Mouse (Mus musculus) hindbrain, embryonic 14.5 days (tissue): ENCODE measurements around the gene Lmnb2. TPM values are rescaled to one million over a fixed set of nuclear protein-coding genes. Genes with fewer than 3 reads are reported as not detected.
A peak's percentile ranks its signal among the peaks of the same experiment; 100 is the strongest.

Source experiments
- ATAC-seq: fragments of 200-750 bp; cut with Nextera tagmentation; 2 replicates; pipeline ENCODE4 v1.8.0; 2017; ENCODE audit warnings: moderate number of reproducible peaks, mild to moderate bottlenecking, moderate TSS enrichment, moderate library complexity; ENCODE audit not compliant: low FRiP score
- DNase-seq: peaks from one replicate; pipeline ENCODE4 v3.0.0-alpha.2; 2015; ENCODE audit warnings: low spot score
- H3K27ac ChIP-seq: fragments of 300-500 bp; sonication (generic); 2 replicates; pipeline ENCODE4 v1.5.1; 2014; ENCODE audit warnings: mild to moderate bottlenecking, moderate library complexity
- H3K27me3 ChIP-seq: fragments of 300-500 bp; sonication (generic); 2 replicates; pipeline ENCODE4 v1.6.1; 2014; ENCODE audit warnings: mild to moderate bottlenecking, low read length, mixed read lengths; ENCODE audit not compliant: control insufficient read depth, insufficient read depth
- H3K36me3 ChIP-seq: fragments of 300-500 bp; sonication (generic); replicated peaks from 2 replicates; pipeline ENCODE4 v1.6.1; 2014; ENCODE audit not compliant: control insufficient read depth, insufficient read depth
- H3K4me1 ChIP-seq: fragments of 300-500 bp; sonication (generic); replicated peaks from 2 replicates; pipeline ENCODE4 v1.6.1; 2014; ENCODE audit warnings: antibody characterized with exemption, low read length, mixed read lengths; ENCODE audit not compliant: control insufficient read depth, insufficient read depth
- H3K4me2 ChIP-seq: fragments of 300-500 bp; sonication (generic); replicated peaks from 2 replicates; pipeline ENCODE4 v1.6.1; 2014; ENCODE audit warnings: mild to moderate bottlenecking, moderate library complexity
- H3K4me3 ChIP-seq: fragments of 300-500 bp; sonication (generic); replicated peaks from 2 replicates; pipeline ENCODE4 v1.5.1; 2014; ENCODE audit warnings: mild to moderate bottlenecking, low read length
- H3K9ac ChIP-seq: fragments of 300-500 bp; sonication (generic); 2 replicates; pipeline ENCODE4 v1.6.1; 2014
- H3K9me3 ChIP-seq: fragments of 300-500 bp; sonication (generic); 2 replicates; pipeline ENCODE4 v1.6.1; 2016; ENCODE audit warnings: low read length; ENCODE audit not compliant: control insufficient read depth
- WGBS: fragments of 180-500 bp; shearing (Covaris S2); extraction: QIAGEN DNeasy Blood & Tissue Kit; methylation state at CpG from one replicate; pipeline ENCODE4 v1.1.7; 2014; 5-methylcytosine and 5-hydroxymethylcytosine counted together
- polyA plus RNA-seq: library from polyadenylated mRNA; unstranded; fragments of >200 nt; fragmentation: Nextera tagmentation; extraction: Ambion mirVana; gene quantifications from 2 replicates; pipeline ENCODE4 v1.2.1, GENCODE M21; 2014

The Lmnb2 gene
- polyA plus RNA-seq, 1 experiment from 2014 or later: 12.9 TPM

DNA sequence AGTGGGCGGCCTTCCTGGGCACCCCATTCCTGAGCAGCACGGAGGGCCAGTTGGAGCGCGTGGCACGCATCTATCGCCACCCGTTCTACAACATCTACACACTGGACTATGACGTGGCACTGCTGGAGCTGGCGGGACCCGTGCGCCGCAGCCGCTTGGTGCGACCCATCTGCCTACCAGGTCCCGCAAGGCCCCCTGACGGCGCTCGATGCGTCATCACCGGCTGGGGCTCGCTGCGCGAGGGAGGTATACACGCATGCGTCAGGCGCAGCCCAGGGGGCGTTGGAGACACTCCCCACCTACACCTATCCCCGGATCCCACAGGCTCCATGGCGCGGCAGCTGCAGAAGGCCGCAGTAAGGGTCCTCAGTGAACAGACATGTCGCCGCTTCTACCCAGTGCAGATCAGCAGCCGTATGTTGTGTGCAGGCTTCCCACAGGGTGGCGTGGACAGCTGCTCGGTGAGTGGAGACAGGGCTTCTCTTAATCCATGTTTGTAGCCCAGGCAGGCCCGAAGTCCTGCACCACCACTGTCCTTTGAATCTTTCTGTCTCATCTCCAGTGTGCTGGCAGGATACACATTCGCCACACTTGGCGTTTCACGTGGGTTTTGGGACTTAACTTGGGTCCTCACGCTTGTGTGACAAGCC, 20.1 kb downstream of the Lmnb2 start:
- Histone ChIP-seq H3K4me3 (no peak overlapping the region), H3K36me3 (peaks cover 34% of the 10 kb centered on the region), H3K4me1 (peaks cover 13% of the 10 kb centered on the region), H3K27me3 (no peaks in the 10 kb centered on the region), H3K4me2 (peak overlapping the region; percentile 6; the same call in 1 of the 2 replicates), H3K9me3 (no peaks in the 10 kb centered on the region), H3K9ac (0 out of 2 replicates have a peak overlapping the region, but pooled peaks have one; percentile 4), H3K27ac (no peak overlapping the region)
- no peak for DNase-seq
- WGBS: 34% methylated on average over 41 of the region's 41 CpGs
- ATAC-seq: no peak

- Histone ChIP-seq H3K4me2 (no peak overlapping the region), H3K36me3 (peaks cover 22% of the 10 kb centered on the region), H3K27me3 (no peaks in the 10 kb centered on the region), H3K9ac (no peak overlapping the region), H3K4me3 (no peak overlapping the region), H3K9me3 (no peaks in the 10 kb centered on the region), H3K27ac (no peak overlapping the region), H3K4me1 (peaks cover 13% of the 10 kb centered on the region)
- DNase-seq (no peak), ATAC-seq (no peak)
- 73% methylated on average over 24 of the region's 24 CpGs for whole genome bisulfite sequencing
Observed at GRCm38 (mm10) chr10:80896581-80897485, 21.2 kb downstream of the Lmnb2 start.

GRCm38 (mm10) chr10:80895697-80896096, 22.3 kb downstream of the Lmnb2 start:
- Histone ChIP-seq H3K4me1 (peaks cover 13% of the 10 kb centered on the region), H3K27me3 (no peaks in the 10 kb centered on the region), H3K4me3 (no peak overlapping the region), H3K9ac (no peak overlapping the region), H3K9me3 (no peaks in the 10 kb centered on the region), H3K4me2 (no peak overlapping the region), H3K36me3 (peaks cover 17% of the 10 kb centered on the region), H3K27ac (no peak overlapping the region)
- WGBS: 85% methylated on average over 6 of the region's 6 CpGs
- no peak for ATAC-seq
- DNase-seq: no peak

DNA sequence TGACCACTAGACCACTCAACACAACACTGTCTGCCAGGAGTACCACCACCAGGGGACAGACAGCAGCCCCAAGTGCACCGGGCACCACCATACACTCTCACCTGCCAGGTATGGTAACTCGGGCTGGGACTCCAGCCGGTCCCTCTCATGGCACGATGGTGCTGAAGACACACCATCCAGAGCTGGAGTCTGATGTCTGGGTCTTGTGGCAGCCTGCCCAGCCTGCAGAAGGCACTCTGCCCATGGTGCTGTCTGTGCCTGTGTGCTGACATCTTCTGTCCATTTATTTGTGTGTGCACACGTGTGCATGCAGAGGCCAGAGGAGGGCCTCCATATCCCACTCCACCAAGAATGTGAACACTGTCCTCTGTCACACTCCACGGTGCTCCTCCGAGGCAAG, 22.9 kb downstream of the Lmnb2 start:
- peaks cover 17% of the 10 kb centered on the region for H3K36me3 ChIP-seq
- H3K9me3 ChIP-seq: no peaks in the 10 kb centered on the region
- H3K27me3 ChIP-seq: no peaks in the 10 kb centered on the region
- no peak overlapping the region for H3K27ac ChIP-seq
- H3K9ac ChIP-seq: no peak overlapping the region
- no peak for ATAC-seq
- no peak overlapping the region for H3K4me3 ChIP-seq
- H3K4me1 ChIP-seq: peaks cover 13% of the 10 kb centered on the region
- no peak for DNase-seq
- WGBS: 92% methylated on average over 7 of the region's 7 CpGs
- H3K4me2 ChIP-seq: no peak overlapping the region

- Histone ChIP-seq H3K9ac (no peak overlapping the region), H3K36me3 (no peaks in the 10 kb centered on the region), H3K27me3 (no peaks in the 10 kb centered on the region), H3K27ac (no peak overlapping the region), H3K4me3 (no peak overlapping the region), H3K4me2 (no peak overlapping the region), H3K9me3 (no peaks in the 10 kb centered on the region), H3K4me1 (no peaks in the 10 kb centered on the region)
- ATAC-seq: no peak
- WGBS: 64% methylated on average over 11 of the region's 11 CpGs
- no peak for DNase-seq
Observed at GRCm38 (mm10) chr10:80887181-80887580, 30.9 kb downstream of the Lmnb2 start.

DNA sequence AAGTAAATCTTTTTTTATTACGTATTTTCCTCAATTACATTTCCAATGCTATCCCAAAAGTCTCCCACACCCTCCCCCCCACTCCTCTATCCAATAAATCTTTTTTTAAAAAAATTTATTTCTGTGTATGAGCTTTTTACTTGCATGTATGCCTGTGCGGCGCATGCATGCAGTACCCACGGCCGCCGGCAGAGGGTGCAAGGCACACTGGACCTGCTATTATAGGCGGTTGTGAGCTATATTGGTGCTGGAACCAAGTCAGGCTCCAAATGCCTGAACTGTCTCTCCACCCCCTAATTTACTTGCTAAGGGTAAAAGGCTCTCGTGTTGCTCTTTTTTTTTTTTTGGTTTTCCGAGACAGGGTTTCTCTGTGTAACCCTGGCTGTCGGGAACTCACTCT, 36.7 kb downstream of the Lmnb2 start:
- Histone ChIP-seq H3K4me2 (no peak overlapping the region), H3K9me3 (no peaks in the 10 kb centered on the region), H3K4me3 (no peak overlapping the region), H3K27me3 (no peaks in the 10 kb centered on the region), H3K9ac (no peak overlapping the region), H3K4me1 (no peaks in the 10 kb centered on the region), H3K36me3 (no peaks in the 10 kb centered on the region), H3K27ac (no peak overlapping the region)
- WGBS: 19% methylated on average over 10 of the region's 10 CpGs
- ATAC-seq: no peak
- peak; percentile 58 for DNase-seq

DNA sequence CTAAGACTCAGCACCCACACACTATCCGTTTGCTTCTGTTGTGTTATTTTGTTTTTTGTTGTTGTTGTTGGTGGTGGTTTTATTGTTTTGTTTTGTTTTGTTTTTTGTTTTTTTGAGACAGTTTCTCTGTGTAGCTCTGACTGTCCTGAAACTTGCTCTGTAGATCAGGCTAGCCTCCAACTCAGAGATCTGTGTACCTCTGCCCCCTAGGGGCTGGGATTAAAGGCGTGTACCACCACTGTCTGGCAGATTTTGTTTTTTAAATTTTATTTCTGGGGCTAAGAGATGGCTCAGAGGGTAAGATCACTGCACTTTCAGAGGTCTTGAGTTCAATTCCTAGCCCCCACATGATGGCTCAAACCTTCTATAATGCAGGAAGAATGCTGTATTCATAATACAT, 37.1 kb downstream of the Lmnb2 start:
- H3K4me2 ChIP-seq: no peak overlapping the region
- no peak overlapping the region for H3K4me3 ChIP-seq
- H3K36me3 ChIP-seq: no peaks in the 10 kb centered on the region
- no peaks in the 10 kb centered on the region for H3K9me3 ChIP-seq
- WGBS: 79% methylated on average over 2 of the region's 2 CpGs
- H3K4me1 ChIP-seq: no peaks in the 10 kb centered on the region
- DNase-seq: no peak
- no peaks in the 10 kb centered on the region for H3K27me3 ChIP-seq
- ATAC-seq: no peak
- no peak overlapping the region for H3K9ac ChIP-seq
- H3K27ac ChIP-seq: no peak overlapping the region

DNA sequence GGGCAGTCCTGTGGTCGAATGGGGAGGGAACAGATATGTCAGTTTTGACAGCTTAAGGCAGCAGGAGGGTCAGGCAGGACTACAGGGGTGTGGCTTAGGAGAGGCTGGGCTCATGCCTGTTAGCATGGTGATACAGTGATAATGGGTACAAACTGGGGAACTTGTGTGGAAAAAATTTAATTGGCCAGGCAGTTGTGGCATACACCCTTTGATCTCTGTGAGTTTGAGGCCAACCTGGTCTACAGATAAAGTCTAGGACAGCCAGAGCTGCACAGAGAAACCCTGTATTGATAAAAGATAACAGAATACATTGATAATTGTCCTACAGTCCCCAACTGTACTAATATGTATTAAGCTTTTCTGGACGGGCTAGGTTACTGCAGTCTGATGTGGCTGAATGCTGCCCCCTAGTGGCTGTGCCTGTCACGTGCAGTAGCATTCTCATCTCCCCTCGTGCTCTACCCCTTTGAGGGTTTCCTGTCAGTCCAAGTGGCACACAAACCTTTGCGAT, 37.9 kb downstream of the Lmnb2 start:
- DNase-seq: peak; percentile 69
- no peak overlapping the region for H3K27ac ChIP-seq
- H3K9ac ChIP-seq: no peak overlapping the region
- H3K4me3 ChIP-seq: no peak overlapping the region
- no peak overlapping the region for H3K4me2 ChIP-seq
- 22% methylated on average over 5 of the region's 5 CpGs for WGBS
- H3K4me1 ChIP-seq: no peaks in the 10 kb centered on the region
- ATAC-seq: no peak
- H3K36me3 ChIP-seq: no peaks in the 10 kb centered on the region
- H3K27me3 ChIP-seq: no peaks in the 10 kb centered on the region
- H3K9me3 ChIP-seq: no peaks in the 10 kb centered on the region

DNA sequence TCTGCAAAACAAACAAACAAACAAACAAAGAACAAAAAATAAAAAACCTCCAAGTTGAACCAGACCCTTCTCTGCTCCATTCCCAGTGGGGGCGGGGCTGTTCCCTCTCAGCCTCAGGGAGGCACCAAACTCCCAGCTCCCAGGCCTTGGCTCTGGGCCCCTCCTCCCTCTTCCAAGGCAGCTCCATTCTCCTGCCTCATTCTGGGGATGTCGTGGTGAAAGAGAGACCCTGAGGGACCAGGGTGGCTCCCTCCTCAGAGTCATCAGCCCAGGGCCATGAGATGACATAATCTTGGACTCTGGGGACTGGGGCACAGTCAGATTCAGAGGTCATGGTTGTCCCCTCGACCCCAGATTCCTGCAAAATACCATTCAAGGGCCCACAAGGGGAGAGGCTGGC, 41.5 kb downstream of the Lmnb2 start:
- no peak for ATAC-seq
- Histone ChIP-seq H3K4me2 (no peak overlapping the region), H3K27ac (no peak overlapping the region), H3K4me3 (no peak overlapping the region), H3K27me3 (no peaks in the 10 kb centered on the region), H3K36me3 (no peaks in the 10 kb centered on the region), H3K9ac (no peak overlapping the region), H3K4me1 (no peaks in the 10 kb centered on the region), H3K9me3 (no peaks in the 10 kb centered on the region)
- 11% methylated on average over 3 of the region's 3 CpGs for WGBS
- DNase-seq: no peak
